Mouse (Mus musculus): ENCODE data around the gene Trim14. TPM values are rescaled to one million over a fixed set of nuclear protein-coding genes. Genes with fewer than 3 reads are reported as not detected.
"Not testable (repeated sequence)": the region's sequence is repeated elsewhere in the genome, so short reads cannot be mapped to it uniquely, and the experiment has no call there.

The Trim14 gene
- polyA plus RNA-seq (2014; fragmentation: Nextera tagmentation; extraction: Ambion mirVana): 0.96 and 2.4 TPM in 2 replicates

- peak; percentile 37; the same call in 1 of the 2 replicates for ATAC-seq (ENCODE audit: low FRiP score, low TSS enrichment)
- Histone ChIP-seq H3K4me1 (ENCODE audit: control insufficient read depth, insufficient read depth, low read length) (0 out of 2 replicates have a peak, but pooled peaks cover 2% of the 10 kb centered on the region), H3K27ac (replicated peaks; ENCODE audit: low read depth, low read length) (no peak within 1 kb of the TSS), H3K4me2 (ENCODE audit: low read length) (peak within 1 kb of the TSS; percentile 60), H3K9me3 (ENCODE audit: control insufficient read depth, low read length) (no peaks in the 10 kb centered on the region), H3K9ac (replicated peaks; ENCODE audit: low read length) (peak within 1 kb of the TSS; percentile 50), H3K4me3 (replicated peaks; ENCODE audit: low read depth, low read length) (peak within 1 kb of the TSS; percentile 36), H3K27me3 (ENCODE audit: control insufficient read depth, insufficient read depth, low read length) (peaks cover 36% of the 10 kb centered on the region), H3K36me3 (ENCODE audit: control insufficient read depth, insufficient read depth, low read length) (no peaks in the 10 kb centered on the region)
- whole genome bisulfite sequencing: under 1% methylated on average over 46 of the region's 46 CpGs
- peak; percentile 55 for DNase-seq
Measured at GRCm38 (mm10) chr4:46535840-46536361, at the start of gene Trim14. Trim14 (minus strand) TSS chr4:46536141.

- Histone ChIP-seq H3K4me3 (replicated peaks; ENCODE audit: low read depth, low read length) (no peak overlapping the region), H3K27me3 (ENCODE audit: control insufficient read depth, insufficient read depth, low read length) (no peaks in the 10 kb centered on the region), H3K4me1 (ENCODE audit: control insufficient read depth, insufficient read depth, low read length) (no peaks in the 10 kb centered on the region), H3K9me3 (ENCODE audit: control insufficient read depth, low read length) (peaks cover 3% of the 10 kb centered on the region; the same call in 1 of the 2 replicates), H3K36me3 (ENCODE audit: control insufficient read depth, insufficient read depth, low read length) (no peaks in the 10 kb centered on the region), H3K4me2 (ENCODE audit: low read length) (no peak overlapping the region), H3K9ac (replicated peaks; ENCODE audit: low read length) (no peak overlapping the region), H3K27ac (replicated peaks; ENCODE audit: low read depth, low read length) (no peak overlapping the region)
- 76% methylated on average over 13 of the region's 13 CpGs for WGBS
- DNase-seq (no peak), ATAC-seq (ENCODE audit: low FRiP score, low TSS enrichment) (no peak)
Measured at GRCm38 (mm10) chr4:46585041-46585810, 49.3 kb upstream of the Trim14 start.

GRCm38 (mm10) chr4:46584536-46584935 is 48.6 kb upstream of the Trim14 start:
- not testable (repeated sequence) for ATAC-seq (ENCODE audit: low FRiP score, low TSS enrichment); DNase-seq; H3K4me1 ChIP-seq (ENCODE audit: control insufficient read depth, insufficient read depth, low read length); H3K9me3 ChIP-seq (ENCODE audit: control insufficient read depth, low read length); H3K27ac ChIP-seq (replicated peaks; ENCODE audit: low read depth, low read length); H3K4me2 ChIP-seq (ENCODE audit: low read length); H3K27me3 ChIP-seq (ENCODE audit: control insufficient read depth, insufficient read depth, low read length); H3K36me3 ChIP-seq (ENCODE audit: control insufficient read depth, insufficient read depth, low read length); H3K4me3 ChIP-seq (replicated peaks; ENCODE audit: low read depth, low read length); H3K9ac ChIP-seq (replicated peaks; ENCODE audit: low read length)
- 87% methylated on average over 3 of the region's 3 CpGs for WGBS

GRCm38 (mm10) chr4:46584084-46584483 is 48.1 kb upstream of the Trim14 start:
- H3K4me3 ChIP-seq (replicated peaks; ENCODE audit: low read depth, low read length); H3K9ac ChIP-seq (replicated peaks; ENCODE audit: low read length); H3K36me3 ChIP-seq (ENCODE audit: control insufficient read depth, insufficient read depth, low read length); H3K4me2 ChIP-seq (ENCODE audit: low read length); ATAC-seq (ENCODE audit: low FRiP score, low TSS enrichment); H3K4me1 ChIP-seq (ENCODE audit: control insufficient read depth, insufficient read depth, low read length); H3K9me3 ChIP-seq (ENCODE audit: control insufficient read depth, low read length); H3K27me3 ChIP-seq (ENCODE audit: control insufficient read depth, insufficient read depth, low read length); DNase-seq; H3K27ac ChIP-seq (replicated peaks; ENCODE audit: low read depth, low read length): not testable (repeated sequence)
- 96% methylated on average over 2 of the region's 6 CpGs for WGBS

GRCm38 (mm10) chr4:46582024-46582423 is 46.1 kb upstream of the Trim14 start:
- H3K4me2 ChIP-seq (ENCODE audit: low read length): not testable (repeated sequence)

GRCm38 (mm10) chr4:46581577-46581976 is 45.6 kb upstream of the Trim14 start:
- not testable (repeated sequence) for H3K27ac ChIP-seq (replicated peaks; ENCODE audit: low read depth, low read length); H3K36me3 ChIP-seq (ENCODE audit: control insufficient read depth, insufficient read depth, low read length); ATAC-seq (ENCODE audit: low FRiP score, low TSS enrichment); H3K4me2 ChIP-seq (ENCODE audit: low read length); H3K4me1 ChIP-seq (ENCODE audit: control insufficient read depth, insufficient read depth, low read length); H3K27me3 ChIP-seq (ENCODE audit: control insufficient read depth, insufficient read depth, low read length); H3K9me3 ChIP-seq (ENCODE audit: control insufficient read depth, low read length); H3K4me3 ChIP-seq (replicated peaks; ENCODE audit: low read depth, low read length); DNase-seq; H3K9ac ChIP-seq (replicated peaks; ENCODE audit: low read length)
- WGBS: 94% methylated on average over 22 of the region's 22 CpGs

More at GRCm38 (mm10) chr4:46582024-46582423, 46.1 kb upstream of the Trim14 start:
- 89% methylated on average over 9 of the region's 9 CpGs for WGBS
- not testable (repeated sequence) for ATAC-seq (ENCODE audit: low FRiP score, low TSS enrichment); H3K27ac ChIP-seq (replicated peaks; ENCODE audit: low read depth, low read length); H3K4me1 ChIP-seq (ENCODE audit: control insufficient read depth, insufficient read depth, low read length); H3K27me3 ChIP-seq (ENCODE audit: control insufficient read depth, insufficient read depth, low read length); H3K9me3 ChIP-seq (ENCODE audit: control insufficient read depth, low read length); H3K36me3 ChIP-seq (ENCODE audit: control insufficient read depth, insufficient read depth, low read length); H3K9ac ChIP-seq (replicated peaks; ENCODE audit: low read length); DNase-seq; H3K4me3 ChIP-seq (replicated peaks; ENCODE audit: low read depth, low read length)

GRCm38 (mm10) chr4:46580799-46581243 is 44.9 kb upstream of the Trim14 start:
- ATAC-seq (ENCODE audit: low FRiP score, low TSS enrichment); H3K4me1 ChIP-seq (ENCODE audit: control insufficient read depth, insufficient read depth, low read length); H3K4me3 ChIP-seq (replicated peaks; ENCODE audit: low read depth, low read length); H3K4me2 ChIP-seq (ENCODE audit: low read length); H3K9me3 ChIP-seq (ENCODE audit: control insufficient read depth, low read length); H3K27ac ChIP-seq (replicated peaks; ENCODE audit: low read depth, low read length); DNase-seq; H3K36me3 ChIP-seq (ENCODE audit: control insufficient read depth, insufficient read depth, low read length); H3K27me3 ChIP-seq (ENCODE audit: control insufficient read depth, insufficient read depth, low read length); H3K9ac ChIP-seq (replicated peaks; ENCODE audit: low read length): not testable (repeated sequence)
- WGBS: 92% methylated on average over 15 of the region's 15 CpGs

- WGBS: 96% methylated on average over 8 of the region's 8 CpGs
- not testable (repeated sequence) for H3K9me3 ChIP-seq (ENCODE audit: control insufficient read depth, low read length); H3K27me3 ChIP-seq (ENCODE audit: control insufficient read depth, insufficient read depth, low read length)
Measured at GRCm38 (mm10) chr4:46578796-46579346, 42.9 kb upstream of the Trim14 start.

More at GRCm38 (mm10) chr4:46578796-46579346, 42.9 kb upstream of the Trim14 start:
- H3K36me3 ChIP-seq (ENCODE audit: control insufficient read depth, insufficient read depth, low read length); DNase-seq; H3K4me3 ChIP-seq (replicated peaks; ENCODE audit: low read depth, low read length); H3K27ac ChIP-seq (replicated peaks; ENCODE audit: low read depth, low read length); H3K4me1 ChIP-seq (ENCODE audit: control insufficient read depth, insufficient read depth, low read length); ATAC-seq (ENCODE audit: low FRiP score, low TSS enrichment); H3K9ac ChIP-seq (replicated peaks; ENCODE audit: low read length); H3K4me2 ChIP-seq (ENCODE audit: low read length): not testable (repeated sequence)
